Mouse (Mus musculus): ENCODE measurements at regions not wholly inside any gene's neighbourhood (a gene's known extent, or its start where the extent isn't known, plus 50 kb on each side); places are given as distances from the start of the nearest gene placed in this dataset.

GRCm38 (mm10) chr13:90722599-90723532 is 182.3 kb downstream of the Atp6ap1l start:
- no peaks in the 10 kb centered on the region for H3K36me3 ChIP-seq (replicated peaks; ENCODE audit: control insufficient read depth, insufficient read depth, low read length)
- DNase-seq (ENCODE audit: low spot score) = no peak
- no peak for ATAC-seq (ENCODE audit: insufficient read depth, low read depth)
- no peaks in the 10 kb centered on the region for H3K9me3 ChIP-seq (replicated peaks; ENCODE audit: control insufficient read depth, low read length)
- TF ChIP-seq EP300 (IDR thresholded peaks at IDR 0.05; ENCODE audit: low read depth) = no peak
- no peak for TF ChIP-seq CTCF (IDR thresholded peaks at IDR 0.05; ENCODE audit: low read depth)
- no peak overlapping the region for H3K4me3 ChIP-seq (ENCODE audit: low read depth, low read length)
- no peaks in the 10 kb centered on the region for H3K27me3 ChIP-seq (ENCODE audit: control insufficient read depth, insufficient read depth, low read length)
- no peak overlapping the region for H3K9ac ChIP-seq (replicated peaks; ENCODE audit: low read depth, low read length)
- H3K4me2 ChIP-seq (ENCODE audit: low read depth, low read length) = no peak overlapping the region
- H3K4me1 ChIP-seq (ENCODE audit: control insufficient read depth, insufficient read depth) = no peaks in the 10 kb centered on the region
- H3K27ac ChIP-seq (ENCODE audit: low read depth) = no peak overlapping the region
- WGBS = 82% methylated on average over 8 of the region's 8 CpGs

- 81% methylated on average over 2 of the region's 2 CpGs for WGBS
- H3K9ac ChIP-seq (replicated peaks; ENCODE audit: low read depth, low read length) = no peak overlapping the region
- TF ChIP-seq CTCF (IDR thresholded peaks at IDR 0.05; ENCODE audit: low read depth) (no peak), EP300 (IDR thresholded peaks at IDR 0.05; ENCODE audit: low read depth) (no peak)
- H3K4me3 ChIP-seq (ENCODE audit: low read depth, low read length) = no peak overlapping the region
- H3K4me2 ChIP-seq (ENCODE audit: low read depth, low read length) = no peak overlapping the region
- H3K27me3 ChIP-seq (ENCODE audit: control insufficient read depth, insufficient read depth, low read length) = no peaks in the 10 kb centered on the region
- H3K27ac ChIP-seq (ENCODE audit: low read depth) = no peak overlapping the region
- H3K36me3 ChIP-seq (replicated peaks; ENCODE audit: control insufficient read depth, insufficient read depth, low read length) = no peaks in the 10 kb centered on the region
- no peaks in the 10 kb centered on the region for H3K4me1 ChIP-seq (ENCODE audit: control insufficient read depth, insufficient read depth)
- H3K9me3 ChIP-seq (replicated peaks; ENCODE audit: control insufficient read depth, low read length) = no peaks in the 10 kb centered on the region
- no peak for ATAC-seq (ENCODE audit: insufficient read depth, low read depth)
- DNase-seq (ENCODE audit: low spot score) = no peak
Measured at GRCm38 (mm10) chr13:90684324-90684723, 220.8 kb downstream of the Atp6ap1l start.

GRCm38 (mm10) chr13:90679162-90680010 is 225.8 kb downstream of the Atp6ap1l start:
- DNase-seq (ENCODE audit: low spot score) = no peak
- no peak for TF ChIP-seq EP300 (IDR thresholded peaks at IDR 0.05; ENCODE audit: low read depth)
- TF ChIP-seq CTCF (IDR thresholded peaks at IDR 0.05; ENCODE audit: low read depth) = no peak
- H3K36me3 ChIP-seq (replicated peaks; ENCODE audit: control insufficient read depth, insufficient read depth, low read length) = no peaks in the 10 kb centered on the region
- no peak overlapping the region for H3K4me2 ChIP-seq (ENCODE audit: low read depth, low read length)
- H3K9me3 ChIP-seq (replicated peaks; ENCODE audit: control insufficient read depth, low read length) = no peaks in the 10 kb centered on the region
- H3K4me1 ChIP-seq (ENCODE audit: control insufficient read depth, insufficient read depth) = no peaks in the 10 kb centered on the region
- H3K27ac ChIP-seq (ENCODE audit: low read depth) = no peak overlapping the region
- ATAC-seq (ENCODE audit: insufficient read depth, low read depth) = no peak
- H3K9ac ChIP-seq (replicated peaks; ENCODE audit: low read depth, low read length) = no peak overlapping the region
- no peaks in the 10 kb centered on the region for H3K27me3 ChIP-seq (ENCODE audit: control insufficient read depth, insufficient read depth, low read length)
- WGBS = 63% methylated on average over 8 of the region's 8 CpGs
- no peak overlapping the region for H3K4me3 ChIP-seq (ENCODE audit: low read depth, low read length)

GRCm38 (mm10) chr13:90673823-90674222 is 231.3 kb downstream of the Atp6ap1l start:
- no peaks in the 10 kb centered on the region for H3K9me3 ChIP-seq (replicated peaks; ENCODE audit: control insufficient read depth, low read length)
- WGBS = 54% methylated on average over 3 of the region's 3 CpGs
- H3K4me1 ChIP-seq (ENCODE audit: control insufficient read depth, insufficient read depth) = no peaks in the 10 kb centered on the region
- ATAC-seq (ENCODE audit: insufficient read depth, low read depth) (no peak), DNase-seq (ENCODE audit: low spot score) (no peak)
- no peaks in the 10 kb centered on the region for H3K36me3 ChIP-seq (replicated peaks; ENCODE audit: control insufficient read depth, insufficient read depth, low read length)
- no peaks in the 10 kb centered on the region for H3K27me3 ChIP-seq (ENCODE audit: control insufficient read depth, insufficient read depth, low read length)
- H3K9ac ChIP-seq (replicated peaks; ENCODE audit: low read depth, low read length) = no peak overlapping the region
- TF ChIP-seq EP300 (IDR thresholded peaks at IDR 0.05; ENCODE audit: low read depth) = no peak
- H3K4me2 ChIP-seq (ENCODE audit: low read depth, low read length) = no peak overlapping the region
- no peak overlapping the region for H3K4me3 ChIP-seq (ENCODE audit: low read depth, low read length)
- H3K27ac ChIP-seq (ENCODE audit: low read depth) = no peak overlapping the region

GRCm38 (mm10) chr13:90673079-90673478 is 232.1 kb downstream of the Atp6ap1l start:
- Histone ChIP-seq H3K27ac (ENCODE audit: low read depth) (no peak overlapping the region), H3K9ac (replicated peaks; ENCODE audit: low read depth, low read length) (no peak overlapping the region), H3K4me1 (ENCODE audit: control insufficient read depth, insufficient read depth) (no peaks in the 10 kb centered on the region), H3K36me3 (replicated peaks; ENCODE audit: control insufficient read depth, insufficient read depth, low read length) (no peaks in the 10 kb centered on the region), H3K4me2 (ENCODE audit: low read depth, low read length) (no peak overlapping the region), H3K4me3 (ENCODE audit: low read depth, low read length) (no peak overlapping the region), H3K27me3 (ENCODE audit: control insufficient read depth, insufficient read depth, low read length) (no peaks in the 10 kb centered on the region), H3K9me3 (replicated peaks; ENCODE audit: control insufficient read depth, low read length) (no peaks in the 10 kb centered on the region)
- no peak for ATAC-seq (ENCODE audit: insufficient read depth, low read depth)
- TF ChIP-seq EP300 (IDR thresholded peaks at IDR 0.05; ENCODE audit: low read depth) = no peak
- no peak for TF ChIP-seq CTCF (IDR thresholded peaks at IDR 0.05; ENCODE audit: low read depth)
- WGBS = 81% methylated on average over 1 of the region's 1 CpGs
- no peak for DNase-seq (ENCODE audit: low spot score)

All from heart, postnatal 0 days (tissue).